Mouse (Mus musculus) olfactory bulb, adult 2 months (tissue): Measurements from ENCODE around the gene Krtap19-1.

ENCODE experiments used
- CTCF ChIP-seq: fragments of 200-500 bp; IDR thresholded peaks from 2 replicates; pipeline ENCODE4 v1.5.1; 2012; ENCODE audit warnings: low read depth, mild to moderate bottlenecking, low read length, moderate library complexity; ENCODE audit not compliant: insufficient read depth
- POLR2A ChIP-seq: fragments of 200-500 bp; IDR thresholded peaks from 2 replicates; pipeline ENCODE4 v1.6.1; 2012; ENCODE audit warnings: mild to moderate bottlenecking, low read depth, low read length, moderate library complexity; ENCODE audit not compliant: insufficient read depth

DNA sequence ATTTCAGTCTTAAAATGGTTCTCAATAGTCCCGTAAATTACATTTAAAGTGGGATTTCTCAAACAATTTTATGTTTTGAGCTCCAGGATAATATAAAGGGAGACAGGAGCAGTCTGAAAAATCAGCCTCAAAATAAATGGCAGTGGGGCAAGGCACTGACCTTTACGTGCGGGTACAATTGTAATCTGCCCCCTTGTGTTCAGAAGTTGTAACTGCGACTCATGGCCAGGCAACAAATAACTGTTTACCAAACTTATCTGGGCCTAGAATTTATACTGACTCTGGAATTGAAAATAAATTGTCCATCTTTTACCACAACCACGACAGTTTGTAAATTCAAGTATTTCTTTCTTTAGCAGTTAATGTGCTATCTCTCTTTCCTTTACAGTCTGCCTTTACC is 17.8 kb downstream of the Krtap19-1 start:
- TF ChIP-seq POLR2A (no peak), CTCF (no peak)
